Comparison of ENCODE assay signal across 8 mouse cellular contexts in genomic region chr15:103168801-103169611, GRCm38 (mm10). TPM values are rescaled to one million over a fixed set of nuclear protein-coding genes. Genes with fewer than 3 reads are reported as not detected.
DNase-seq lines count a peak whose midpoint lies in the region; ATAC-seq and TF ChIP-seq lines count a peak whose summit lies in the region.

No protein-coding gene starts in this region.

- no peaks in the 10 kb centered on the region for H3K9me3 ChIP-seq in hindbrain, embryonic 11.5 days (ENCODE audit: control insufficient read depth, low read length)
- H3K9me3 ChIP-seq in liver, embryonic 14.5 days (ENCODE audit: control insufficient read depth, low read length): no peaks in the 10 kb centered on the region

- WGBS in hindbrain, embryonic 11.5 days: 1% methylated on average over 52 of the region's 63 CpGs
- WGBS in liver, embryonic 14.5 days (ENCODE audit: insufficient replicate concordance): 1% methylated on average over 63 of the region's 63 CpGs

- H3K4me3 ChIP-seq in hindbrain, embryonic 11.5 days (ENCODE audit: low read depth, low read length): peak overlapping the region; percentile 39
- H3K4me3 ChIP-seq in liver, embryonic 14.5 days (ENCODE audit: insufficient read depth in 1 of 2, low read depth in 2 of 2, low read length in 2 of 2): peak overlapping the region; percentile 31 to 49

- peak; percentile 64 for ATAC-seq in hindbrain, embryonic 11.5 days (ENCODE audit: low FRiP score)
- ATAC-seq in liver, embryonic 14.5 days (ENCODE audit: insufficient read depth): no peak

- no peak for TF ChIP-seq CTCF in liver, embryonic 14.5 days (IDR thresholded peaks at IDR 0.05; ENCODE audit: low read depth)

- peaks cover 73% of the 10 kb centered on the region for H3K27me3 ChIP-seq in hindbrain, embryonic 11.5 days (ENCODE audit: control insufficient read depth, insufficient read depth, low read length)
- H3K27me3 ChIP-seq in liver, embryonic 14.5 days (ENCODE audit: control insufficient read depth, insufficient read depth, low read length): peaks cover 74% of the 10 kb centered on the region

- no peaks in the 10 kb centered on the region for H3K36me3 ChIP-seq in hindbrain, embryonic 11.5 days (ENCODE audit: control insufficient read depth, insufficient read depth, low read length)
- H3K36me3 ChIP-seq in liver, embryonic 14.5 days (replicated peaks; ENCODE audit: control insufficient read depth, insufficient read depth, low read depth): no peaks in the 10 kb centered on the region

- TF ChIP-seq EP300 in liver, embryonic 14.5 days (IDR thresholded peaks at IDR 0.05; ENCODE audit: low read depth): no peak

- peak overlapping the region; percentile 88 for H3K4me2 ChIP-seq in hindbrain, embryonic 11.5 days (replicated peaks; ENCODE audit: low read depth, low read length)
- H3K4me2 ChIP-seq in liver, embryonic 14.5 days (ENCODE audit: low read depth): peak overlapping the region; percentile 66

- H3K27ac ChIP-seq in hindbrain, embryonic 11.5 days (ENCODE audit: low read depth, low read length): peak overlapping the region; percentile 85
- no peak overlapping the region for H3K27ac ChIP-seq in liver, embryonic 14.5 days

- DNase-seq in kidney, adult 18-20 months: peak; percentile 47
- DNase-seq in kidney, adult 9 months: no peak
- peak; percentile 40 for DNase-seq in brain, adult 2 months (ENCODE audit: low read depth, low spot score)
- DNase-seq in hindbrain, embryonic 11.5 days (ENCODE audit: low spot score): peak; percentile 77
- no peak for DNase-seq in liver, embryonic 14.5 days (ENCODE audit: low read depth in 3 of 3, low spot score in 3 of 3)
- peak; percentile 90 for DNase-seq in neural tube, embryonic 10.5 days (ENCODE audit: extremely low spot score, low spot score)
- no peak for DNase-seq in thymus, postnatal 10 days (ENCODE audit: low spot score in 2 of 2)
- DNase-seq in ovary, postnatal 36 days (ENCODE audit: low spot score): no peak

- H3K9ac ChIP-seq in hindbrain, embryonic 11.5 days (ENCODE audit: low read depth, low read length): peak overlapping the region; percentile 34
- no peak overlapping the region for H3K9ac ChIP-seq in liver, embryonic 14.5 days (replicated peaks)

- H3K4me1 ChIP-seq in hindbrain, embryonic 11.5 days (replicated peaks; ENCODE audit: control insufficient read depth, insufficient read depth, low read length): peaks cover 24% of the 10 kb centered on the region
- peaks cover 0 to 9% of the 10 kb centered on the region in 2 experiments; a peak in 2 of 4 replicates for H3K4me1 ChIP-seq in liver, embryonic 14.5 days (replicated peaks; ENCODE audit: control insufficient read depth in 2 of 2, insufficient read depth in 2 of 2, low read length in 1 of 2)

RNA-seq across cellular contexts. Expression of gene Smug1, which starts 2.1 kb away (rescaled TPM):
- polyA plus RNA-seq in hindbrain, embryonic 11.5 days (2014; fragmentation: Nextera tagmentation; extraction: Ambion mirVana): 23.9 and 35.8 TPM in 2 replicates
- 3.6 and 4.4 TPM in 2 replicates for polyA plus RNA-seq in liver, embryonic 14.5 days (2012; rRNA removed)
- polyA plus RNA-seq in liver, embryonic 14.5 days (2014; fragmentation: Nextera tagmentation; extraction: Ambion mirVana): 3.8 and 4.7 TPM in 2 replicates

Comparison
In these comparisons a context has a peak if more than half of its experiments do, and no peak if none do; other contexts are left out.
1. DNase-seq: peak in kidney, adult 18-20 months (single experiment), brain, adult 2 months (single experiment), hindbrain, embryonic 11.5 days (single experiment) and neural tube, embryonic 10.5 days (single experiment); none in kidney, adult 9 months (single experiment), liver, embryonic 14.5 days (0 of 3), thymus, postnatal 10 days (0 of 2) and ovary, postnatal 36 days (single experiment).